Mouse (Mus musculus) layer of hippocampus, postnatal 14 days (tissue): ENCODE results near the gene Esp36. TPM values are rescaled to one million over a fixed set of nuclear protein-coding genes. Genes with fewer than 3 reads are reported as not detected.
"Not testable (repeated sequence)": the region's sequence is repeated elsewhere in the genome, so short reads cannot be mapped to it uniquely, and the experiment has no call there.

Experiments used
- DNase-seq, 2 experiments: peaks; one replicate each; pipeline ENCODE4 v3.0.0; 2021 to 2022; ENCODE audit warnings: low spot score in 2 of 2, mixed read lengths in 1 of 2
- long read RNA-seq, 2 experiments: library from polyadenylated mRNA; stranded (forward); transcript quantifications; one replicate each; pipeline ENCODE4 v2.0.0; 2021
- total RNA-seq, 2 experiments: library from RNA; stranded (reverse); gene quantifications; 2 replicates each; pipeline ENCODE4 v1.2.3; 2021

The Esp36 gene
- total RNA-seq = not detected
- long read RNA-seq, experiment 1 = 0 reads
- long read RNA-seq, experiment 2 = 0 reads

DNA sequence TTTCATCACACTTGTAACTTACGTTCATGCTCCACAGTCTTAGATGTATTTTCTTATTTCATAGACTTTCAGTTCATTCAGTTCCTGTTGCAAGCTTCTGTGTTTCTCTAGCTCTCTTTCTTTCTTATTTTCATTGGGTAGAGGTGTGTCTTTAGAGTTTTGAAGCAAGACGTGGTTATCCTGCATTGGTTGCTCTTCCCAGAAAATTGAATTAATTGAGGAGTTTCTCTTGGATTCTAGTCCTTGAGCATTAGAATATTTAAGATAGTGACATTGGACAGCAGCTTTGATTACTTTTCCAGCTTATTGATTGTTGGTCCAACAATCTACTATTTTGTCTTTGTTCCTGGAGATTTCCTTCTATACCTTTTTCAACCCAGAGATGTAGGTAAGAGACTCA is at the start of gene Esp36:
TSS of gene Esp36 (minus strand) at position 101 of the 400 bp plus-strand sequence.
- no peak for DNase-seq

DNA sequence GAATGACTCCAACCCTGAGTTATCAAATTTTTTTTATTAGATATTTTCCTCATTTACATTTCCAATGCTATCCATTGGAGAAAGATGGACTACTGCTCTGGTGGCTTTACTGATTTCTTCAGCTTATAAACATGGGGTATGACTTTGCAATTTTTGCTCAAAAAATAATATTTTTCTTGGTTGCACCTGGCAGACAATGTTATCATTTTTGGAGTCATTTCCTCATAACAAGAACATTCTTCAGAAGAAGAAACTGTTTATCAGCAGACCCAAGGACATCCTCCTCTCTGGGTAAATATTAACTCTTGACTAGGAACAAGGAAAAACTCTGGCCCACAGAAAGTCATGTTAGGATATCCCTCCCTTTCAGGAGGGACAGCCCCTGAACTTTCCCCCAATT is 36.2 kb upstream of the Esp36 start:
- not testable (repeated sequence) for DNase-seq

DNA sequence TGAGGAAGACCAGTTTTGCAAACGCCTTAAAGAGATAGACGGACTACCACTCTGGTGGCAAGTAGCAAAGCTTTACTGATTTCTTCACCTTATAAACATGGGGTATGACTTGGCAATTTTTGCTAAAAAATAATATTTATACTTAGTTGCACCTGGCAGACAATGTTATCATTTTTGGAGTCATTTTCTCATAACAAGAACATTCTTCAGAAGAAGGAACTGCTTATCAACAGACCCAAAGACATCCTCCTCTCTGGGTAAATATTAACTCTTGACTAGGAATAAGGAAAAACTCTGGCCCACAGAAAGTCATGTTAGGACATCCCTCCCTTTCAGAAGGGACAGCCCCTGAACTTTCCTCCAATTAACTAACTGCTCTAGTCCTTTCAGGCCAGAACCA is 30.7 kb upstream of the Esp36 start:
- DNase-seq = no peak

DNA sequence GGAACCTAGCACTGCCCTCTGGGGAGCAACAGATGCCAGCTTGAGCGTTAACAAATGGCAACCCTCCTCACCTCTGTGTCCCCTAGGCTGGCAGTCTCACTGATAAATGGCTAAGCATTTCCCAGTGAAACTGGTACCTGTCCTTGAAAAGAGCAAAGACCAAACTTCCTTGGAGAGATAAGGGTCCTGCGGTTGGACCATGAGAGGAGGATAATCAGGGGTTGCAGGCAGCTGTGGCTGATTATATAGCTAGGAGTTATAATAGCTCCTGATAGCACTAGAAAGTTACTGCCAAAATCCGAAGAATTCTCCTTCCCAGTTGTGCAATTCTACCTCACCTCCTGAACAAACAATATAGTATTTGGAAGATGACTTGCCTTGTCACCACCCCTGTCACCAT is 13.8 kb downstream of the Esp36 start:
- DNase-seq = no peak

DNA sequence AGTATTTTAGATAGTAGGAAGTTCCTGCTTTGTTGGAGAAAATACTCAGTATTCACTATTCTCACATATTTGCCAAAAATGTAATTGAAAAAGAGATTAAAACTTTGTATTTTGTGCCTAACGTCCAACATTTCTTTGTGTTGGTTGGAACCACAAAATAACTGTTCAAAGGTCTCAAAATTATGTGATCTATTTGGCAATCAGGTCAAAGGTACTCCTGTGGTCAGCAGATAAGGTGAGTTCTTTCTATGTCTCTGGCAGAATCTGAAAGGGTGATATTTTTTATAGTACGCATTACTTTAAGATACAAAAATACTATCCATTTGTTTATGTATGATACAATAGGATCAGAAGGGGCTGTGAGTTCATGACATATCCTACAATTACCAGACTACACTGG is 28.2 kb downstream of the Esp36 start:
- no peak for DNase-seq

Other genes starting within 250 kb of the Esp36 start
- not detected for gene Olfr134, start 248.8 kb downstream of the Esp36 start, total RNA-seq
- not detected for gene Olfr135, start 215.8 kb downstream of the Esp36 start, total RNA-seq
- gene Olfr138, start 159.2 kb downstream of the Esp36 start, total RNA-seq = not detected
- not detected for gene Olfr137, start 112.6 kb downstream of the Esp36 start, total RNA-seq
- not detected for gene Olfr136, start 90.4 kb downstream of the Esp36 start, total RNA-seq
- gene Esp34, start 134.0 kb upstream of the Esp36 start, total RNA-seq = not detected
- not detected for gene Esp31, start 219.3 kb upstream of the Esp36 start, total RNA-seq